Mouse (Mus musculus) T-cell, adult 2 months (primary cell): Measurements from ENCODE around the gene Deup1.

Experiments used
- DNase-seq: peaks from one replicate; pipeline ENCODE4 v3.0.0; 2022; ENCODE audit warnings: low spot score

The Deup1 gene

GRCm38 (mm10) chr9:15533336-15534070, 94.2 kb downstream of the Deup1 start:
- DNase-seq, result no peak

- no peak for DNase-seq
These were observed 96.5 kb downstream of the Deup1 start for GRCm38 (mm10) chr9:15531204-15531603.

- no peak for DNase-seq
These were observed 97.8 kb downstream of the Deup1 start for GRCm38 (mm10) chr9:15529965-15530320.

- DNase-seq, result no peak
These were observed 98.3 kb downstream of the Deup1 start for GRCm38 (mm10) chr9:15529275-15529964.

GRCm38 (mm10) chr9:15528368-15528767, 99.4 kb downstream of the Deup1 start:
- no peak for DNase-seq

- no peak for DNase-seq
These were observed 99.9 kb downstream of the Deup1 start for GRCm38 (mm10) chr9:15527846-15528245.

- DNase-seq, result no peak
These were observed 101.2 kb downstream of the Deup1 start for GRCm38 (mm10) chr9:15526539-15526938.

GRCm38 (mm10) chr9:15525246-15525645, 102.5 kb downstream of the Deup1 start:
- DNase-seq, result no peak

- DNase-seq, result no peak
These were observed 104.1 kb downstream of the Deup1 start for GRCm38 (mm10) chr9:15523646-15524045.

- no peak for DNase-seq
These were observed 104.8 kb downstream of the Deup1 start for GRCm38 (mm10) chr9:15522887-15523286.

GRCm38 (mm10) chr9:15522348-15522747, 105.4 kb downstream of the Deup1 start:
- DNase-seq, result no peak

- DNase-seq, result no peak
These were observed 109.8 kb downstream of the Deup1 start for GRCm38 (mm10) chr9:15517979-15518378.

- no peak for DNase-seq
These were observed 111.7 kb downstream of the Deup1 start for GRCm38 (mm10) chr9:15516007-15516406.

GRCm38 (mm10) chr9:15512918-15513317, 114.8 kb downstream of the Deup1 start:
- no peak for DNase-seq

GRCm38 (mm10) chr9:15510557-15511310, 117.0 kb downstream of the Deup1 start:
- DNase-seq, result no peak
